In the genomic region with DNA sequence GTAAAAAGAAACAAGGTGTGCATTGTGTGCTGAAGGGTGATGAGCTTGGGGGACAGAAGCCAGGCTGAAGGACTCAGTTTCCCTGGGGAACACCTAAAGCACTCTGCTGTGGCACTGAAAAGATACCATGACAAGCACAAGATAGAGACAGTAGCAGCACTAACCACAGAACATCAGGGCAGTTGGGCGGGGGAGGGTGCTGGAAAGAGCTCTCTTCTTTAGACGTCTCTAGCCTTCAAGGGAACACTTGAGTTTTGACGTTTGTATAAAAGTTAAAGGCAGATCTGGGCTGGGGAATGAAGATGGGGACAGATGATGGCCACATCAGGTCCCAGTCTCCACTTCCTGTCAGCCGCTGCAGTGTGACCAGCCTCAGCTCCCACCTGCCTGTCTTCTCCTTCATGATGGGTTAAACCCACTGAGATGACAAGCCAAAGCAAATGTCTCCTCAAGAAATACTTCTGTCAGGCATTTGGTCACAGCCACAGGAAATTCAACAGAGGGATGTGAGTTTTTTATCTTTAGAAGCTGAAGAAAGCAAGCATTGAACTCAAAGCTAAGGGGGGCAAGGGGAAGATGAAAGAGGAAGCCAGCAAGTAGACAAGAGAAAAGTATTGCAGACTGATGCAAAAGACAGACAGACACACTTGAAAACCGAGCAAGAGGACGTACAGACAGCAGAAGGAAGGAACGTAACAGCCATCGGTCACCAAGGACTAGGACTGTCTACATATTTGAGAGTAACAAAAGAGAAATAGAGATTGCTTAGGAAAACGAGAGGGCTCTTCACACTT, we compare ENCODE assay signal across 24 mouse cellular contexts.
DNase-seq lines count a peak whose midpoint lies in the region; ATAC-seq lines count a peak whose summit lies in the region.
"Had no signal": no experiment of that assay in that cellular context is flagged by ENCODE, and none has a peak within 500 bp of the region (broad histone marks: within the 10 kb centered on the region; RNA-seq: fewer than 3 reads in every experiment).

No protein-coding gene starts in this region.

- no peaks in the 10 kb centered on the region for H3K9me3 ChIP-seq in heart, embryonic 10.5 days
- H3K9me3 ChIP-seq: embryonic facial prominence, embryonic 10.5 days; heart, embryonic 15.5 days; liver, embryonic 12.5 days; midbrain, embryonic 12.5 days; neural tube, embryonic 13.5 days; stomach, embryonic 15.5 days had no signal

- H3K27ac ChIP-seq in heart, embryonic 10.5 days: no peak overlapping the region
- H3K27ac ChIP-seq: embryonic facial prominence, embryonic 10.5 days; heart, embryonic 15.5 days; hindbrain, postnatal 0 days; liver, embryonic 12.5 days; midbrain, embryonic 12.5 days; neural tube, embryonic 13.5 days; stomach, embryonic 15.5 days had no signal

- peak; percentile 7 for DNase-seq in heart, adult 11 months
- no peak for DNase-seq in heart, embryonic 10.5 days (ENCODE audit: low spot score)
- peak; percentile 27 to 28 for DNase-seq in thymus, postnatal 36 days
- no peak for DNase-seq in embryo, embryonic 10 days (ENCODE audit: low spot score)
- no peak for DNase-seq in right cerebral cortex, postnatal 4 days
- DNase-seq in B cell, adult 2 months: no peak
- DNase-seq: adrenal gland, postnatal 25 days; cerebellum, adult 18-20 months; cerebellum, postnatal 36 days; heart, adult 18-20 months; heart, postnatal 4 days; kidney, adult 18-20 months; kidney, postnatal 25 days; lung, embryonic 14.5 days; lung, postnatal 36 days had no signal

- peak; percentile 23 for ATAC-seq in activated CD4-positive, CD25-positive, alpha-beta regulatory T cell, adult 4 months
- peak; percentile 64 for ATAC-seq in megakaryocyte progenitor cell, adult 5-6 weeks (replicated peaks; ENCODE audit: poor library complexity)
- ATAC-seq: hindbrain, postnatal 0 days; liver, embryonic 12.5 days had no signal

- 0 out of 2 replicates have a peak, but pooled peaks cover 3% of the 10 kb centered on the region for H3K27me3 ChIP-seq in heart, embryonic 10.5 days (ENCODE audit: insufficient read depth, poor library complexity, severe bottlenecking)
- H3K27me3 ChIP-seq: heart, embryonic 15.5 days; liver, embryonic 12.5 days; midbrain, embryonic 12.5 days; neural tube, embryonic 13.5 days; stomach, embryonic 15.5 days had no signal

- WGBS in heart, embryonic 10.5 days: 75% methylated on average over 9 of the region's 9 CpGs

- no peaks in the 10 kb centered on the region for H3K4me1 ChIP-seq in heart, embryonic 10.5 days
- H3K4me1 ChIP-seq: embryonic facial prominence, embryonic 10.5 days; heart, embryonic 15.5 days; midbrain, embryonic 12.5 days; neural tube, embryonic 13.5 days; stomach, embryonic 15.5 days had no signal

- no peak overlapping the region for H3K4me3 ChIP-seq in heart, embryonic 10.5 days
- H3K4me3 ChIP-seq: embryonic facial prominence, embryonic 10.5 days; heart, embryonic 15.5 days; liver, embryonic 12.5 days; midbrain, embryonic 12.5 days; neural tube, embryonic 13.5 days; stomach, embryonic 15.5 days had no signal

- no peaks in the 10 kb centered on the region for H3K36me3 ChIP-seq in heart, embryonic 10.5 days
- H3K36me3 ChIP-seq: embryonic facial prominence, embryonic 10.5 days; heart, embryonic 15.5 days; liver, embryonic 12.5 days; midbrain, embryonic 12.5 days; neural tube, embryonic 13.5 days; stomach, embryonic 15.5 days had no signal

Comparison
In these comparisons a context has a peak if more than half of its experiments do, and no peak if none do; other contexts are left out.
1. DNase-seq: peak in heart, adult 11 months (single experiment) and thymus, postnatal 36 days (2 of 2); none in heart, embryonic 10.5 days (single experiment), embryo, embryonic 10 days (single experiment), right cerebral cortex, postnatal 4 days (single experiment) and B cell, adult 2 months (0 of 2).